Mouse (Mus musculus) bone marrow macrophage, adult 2 months (primary cell): ENCODE measurements around the gene Arnt2. TPM values are rescaled to one million over a fixed set of nuclear protein-coding genes. Genes with fewer than 3 reads are reported as not detected.

Experiments used
- H3K27ac ChIP-seq: 2 replicates; pipeline ENCODE4 v1.5.1; 2012; ENCODE audit warnings: low read depth, low read length; ENCODE audit not compliant: insufficient read depth
- H3K4me1 ChIP-seq: 2 replicates; pipeline ENCODE4 v1.6.1; 2012; ENCODE audit warnings: low read length; ENCODE audit not compliant: control insufficient read depth, insufficient read depth
- H3K4me3 ChIP-seq: 2 replicates; pipeline ENCODE4 v1.5.1; 2012; ENCODE audit warnings: mild to moderate bottlenecking, low read length, moderate library complexity; ENCODE audit not compliant: insufficient read depth
- CTCF ChIP-seq: IDR thresholded peaks from 2 replicates; pipeline ENCODE4 v1.5.1; 2012; ENCODE audit warnings: low read depth, mild to moderate bottlenecking, low read length, moderate library complexity
- POLR2A ChIP-seq: IDR thresholded peaks from 2 replicates; pipeline ENCODE4 v1.6.1; 2012; ENCODE audit warnings: mild to moderate bottlenecking, low read depth, low read length, borderline replicate concordance
- polyA plus RNA-seq: library from polyadenylated mRNA; stranded (reverse); fragments of >200 nt; gene quantifications from 2 replicates; pipeline ENCODE4 v1.2.4, GENCODE M21; 2012; ENCODE audit not compliant: missing spikeins, insufficient read depth, insufficient read length

Arnt2 gene
- polyA plus RNA-seq, 1 experiment: not detected

GRCm38 (mm10) chr7:84237655-84238054, 172.3 kb downstream of the Arnt2 start:
- no peak for TF ChIP-seq CTCF
- TF ChIP-seq POLR2A: no peak
- no peak overlapping the region for H3K27ac ChIP-seq
- no peak overlapping the region for H3K4me3 ChIP-seq
- H3K4me1 ChIP-seq: peaks cover 33% of the 10 kb centered on the region

DNA sequence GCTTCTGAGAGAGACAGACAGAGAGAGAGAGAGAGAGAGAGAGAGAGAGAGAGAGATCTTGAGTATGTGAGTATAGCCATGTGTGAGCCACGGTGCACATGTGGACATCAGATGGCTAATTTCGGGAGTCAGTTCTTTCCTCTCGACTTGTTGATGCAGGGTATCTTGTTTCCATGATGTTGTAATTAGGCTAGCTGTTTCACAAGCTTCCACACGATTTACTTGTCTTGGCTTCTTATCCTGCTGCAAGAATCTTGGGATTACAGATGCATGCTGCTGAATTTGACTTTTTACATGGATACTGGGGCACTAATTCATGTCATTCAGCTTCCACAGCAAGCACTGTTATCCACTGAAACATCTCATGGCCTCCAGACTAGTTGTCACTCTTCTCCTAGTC, 178.6 kb downstream of the Arnt2 start:
- H3K4me3 ChIP-seq: no peak overlapping the region
- no peak overlapping the region for H3K27ac ChIP-seq
- peaks cover 9% of the 10 kb centered on the region for H3K4me1 ChIP-seq
- TF ChIP-seq POLR2A (no peak), CTCF (no peak)

GRCm38 (mm10) chr7:84227652-84228051, 182.3 kb downstream of the Arnt2 start:
- no peak overlapping the region for H3K4me3 ChIP-seq
- H3K27ac ChIP-seq: no peak overlapping the region
- no peak for TF ChIP-seq POLR2A
- TF ChIP-seq CTCF: no peak
- peaks cover 9% of the 10 kb centered on the region for H3K4me1 ChIP-seq

- H3K4me3 ChIP-seq: no peak overlapping the region
- H3K27ac ChIP-seq: no peak overlapping the region
- TF ChIP-seq POLR2A (no peak), CTCF (no peak)
- peaks cover 9% of the 10 kb centered on the region for H3K4me1 ChIP-seq
These were observed 183.1 kb downstream of the Arnt2 start for GRCm38 (mm10) chr7:84226909-84227308.

GRCm38 (mm10) chr7:84212112-84212511, 197.9 kb downstream of the Arnt2 start:
- Histone ChIP-seq H3K4me3 (no peak overlapping the region), H3K4me1 (peaks cover 25% of the 10 kb centered on the region), H3K27ac (peak overlapping the region; percentile 82)
- TF ChIP-seq POLR2A (no peak), CTCF (no peak)

- Histone ChIP-seq H3K4me1 (peaks cover 25% of the 10 kb centered on the region), H3K4me3 (no peak overlapping the region), H3K27ac (peak overlapping the region; percentile 82)
- TF ChIP-seq POLR2A (no peak), CTCF (no peak)
These were observed 199.2 kb downstream of the Arnt2 start for GRCm38 (mm10) chr7:84210585-84211291.

DNA sequence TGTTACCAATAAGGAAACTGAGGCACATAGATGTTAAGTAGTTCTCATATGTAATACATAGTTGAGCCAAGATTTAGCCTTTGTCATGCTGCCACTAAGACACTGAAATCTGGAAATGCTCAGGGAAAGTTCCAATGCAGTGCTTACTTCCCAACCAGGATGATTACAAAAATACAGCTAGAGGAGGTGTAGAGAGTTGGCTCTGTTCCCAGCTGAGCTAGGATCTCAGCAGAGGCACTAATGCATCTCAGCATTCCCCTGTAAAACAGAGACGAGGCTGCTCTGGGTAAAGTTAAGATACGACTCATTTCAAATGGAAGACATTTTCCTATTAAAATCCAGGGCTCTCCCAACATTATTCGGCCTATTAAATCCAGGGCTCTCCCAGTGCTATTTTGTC, 206.0 kb downstream of the Arnt2 start:
- TF ChIP-seq CTCF: no peak
- TF ChIP-seq POLR2A: no peak
- H3K4me3 ChIP-seq: no peak overlapping the region
- peaks cover 21% of the 10 kb centered on the region for H3K4me1 ChIP-seq
- H3K27ac ChIP-seq: no peak overlapping the region

DNA sequence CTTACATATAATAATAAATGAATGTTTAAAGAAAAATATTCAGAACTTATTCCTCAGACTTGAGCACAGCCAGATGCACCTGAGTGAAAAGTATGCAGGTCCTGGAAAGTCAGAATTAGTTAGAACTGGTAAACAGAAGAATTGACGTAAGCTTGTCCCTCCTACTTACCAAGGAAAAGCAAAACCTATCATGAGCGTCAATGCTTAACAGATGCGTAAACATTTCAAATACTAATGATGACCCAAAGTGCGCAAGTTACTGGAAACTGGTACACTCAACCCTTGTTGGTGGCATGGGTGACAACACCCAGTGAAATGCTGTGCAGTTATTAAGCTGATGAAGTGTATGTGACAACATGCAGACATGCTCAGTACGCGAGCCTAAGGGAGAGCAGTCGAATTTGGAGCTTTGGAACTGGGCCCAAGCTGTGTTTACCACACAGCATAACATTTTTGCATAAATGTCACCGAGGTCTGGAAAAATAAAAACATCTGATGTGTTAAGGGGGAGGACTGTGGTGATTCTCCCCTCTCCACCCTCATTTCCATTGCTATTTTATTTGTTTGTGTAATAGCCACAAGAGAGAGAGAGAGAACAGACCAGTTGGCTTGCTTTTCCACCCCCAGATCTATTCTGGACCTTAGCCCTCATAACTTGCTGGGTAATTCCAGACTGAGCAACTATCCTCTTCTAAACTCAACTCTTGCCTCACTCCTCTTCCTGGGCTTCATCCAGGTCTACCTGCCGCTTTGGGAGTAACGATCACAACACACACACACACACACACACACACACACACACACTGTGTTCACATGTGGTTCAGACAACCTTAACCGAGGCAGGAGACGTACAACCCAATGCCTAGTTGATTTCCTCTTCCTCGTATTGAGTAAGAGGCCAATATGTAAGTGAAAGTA, 208.6 kb downstream of the Arnt2 start:
- Histone ChIP-seq H3K27ac (no peak overlapping the region), H3K4me3 (no peak overlapping the region), H3K4me1 (peaks cover 38% of the 10 kb centered on the region)
- TF ChIP-seq CTCF (no peak), POLR2A (no peak)

DNA sequence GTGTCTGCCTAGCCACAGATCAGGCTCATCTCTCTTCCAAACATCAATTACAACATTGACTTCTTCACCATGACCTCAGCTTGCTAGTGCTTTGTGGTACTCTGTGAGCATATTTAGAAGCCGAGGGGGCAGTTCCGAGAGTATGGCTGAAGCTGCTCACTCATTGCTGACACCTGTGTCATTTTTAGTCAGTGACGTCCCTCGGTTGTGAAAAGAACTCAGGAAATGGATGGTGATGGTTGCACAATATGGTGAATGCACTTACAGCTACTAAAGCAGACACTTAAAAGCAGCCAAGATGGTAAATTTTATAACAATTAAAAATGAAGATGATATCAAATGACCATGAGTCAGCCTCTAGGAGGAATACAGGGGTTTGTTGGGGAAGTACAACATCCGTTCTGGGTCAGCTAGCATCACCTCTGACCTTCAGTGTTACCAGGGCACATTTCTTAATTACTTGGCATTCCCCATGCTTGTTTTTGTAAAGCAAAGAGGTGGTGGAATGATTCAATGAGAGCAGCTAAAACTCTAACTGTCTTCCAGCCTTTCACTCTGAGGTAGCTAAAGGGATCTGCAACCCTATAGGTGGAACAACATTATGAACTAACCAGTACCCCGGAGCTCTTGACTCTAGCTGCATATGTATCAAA, 212.6 kb downstream of the Arnt2 start:
- TF ChIP-seq POLR2A: no peak
- TF ChIP-seq CTCF: no peak

More for the DNA sequence above, 212.6 kb downstream of the Arnt2 start:
- no peak overlapping the region for H3K4me3 ChIP-seq
- peak overlapping the region; percentile 47 for H3K27ac ChIP-seq
- peaks cover 52% of the 10 kb centered on the region for H3K4me1 ChIP-seq

Other genes with a start within 250 kb of the Arnt2 start
- gene Gm2115, start 118.8 kb upstream of the Arnt2 start, polyA plus RNA-seq: 0.23 and 0.25 TPM in 2 replicates
- 4.2 and 4.7 TPM in 2 replicates for gene Fah, start 196.5 kb upstream of the Arnt2 start, polyA plus RNA-seq